Mouse (Mus musculus): ENCODE measurements around the gene Akap13.

DNA sequence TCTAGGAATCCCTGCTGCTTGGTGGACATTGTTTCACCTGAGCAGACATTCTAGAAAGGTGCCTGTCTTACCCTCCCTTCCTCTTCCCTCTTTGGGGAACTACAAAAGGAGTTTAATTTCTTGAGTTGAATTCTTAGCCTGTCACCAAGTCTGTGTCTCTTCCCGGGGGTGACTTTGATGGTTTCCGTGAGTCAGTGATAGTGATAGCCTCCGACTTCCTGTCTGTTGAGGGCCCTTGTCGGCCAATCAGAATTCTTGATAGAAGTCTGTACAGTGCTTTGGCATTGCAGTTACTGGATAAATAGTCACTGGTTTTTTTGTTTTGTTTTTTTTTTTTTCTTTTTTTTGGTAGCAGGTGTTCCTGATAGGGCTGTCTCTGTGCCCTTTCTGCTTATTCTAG lies 116.8 kb downstream of the Akap13 start:
- no peak for TF ChIP-seq CTCF (IDR thresholded peaks at IDR 0.05; ENCODE audit: low read depth)
- TF ChIP-seq EP300 (IDR thresholded peaks at IDR 0.05; ENCODE audit: low read depth), result no peak

All from heart, postnatal 0 days (tissue).